Mouse (Mus musculus) megakaryocyte, embryonic 14.5 days (primary cell): Measurements from ENCODE around the gene Asic2.

ENCODE experiments used
- FLI1 ChIP-seq: IDR thresholded peaks from 2 replicates; pipeline ENCODE4 v1.6.1; 2012; ENCODE audit warnings: low read length, inconsistent platforms, mixed read lengths
- GATA1 ChIP-seq: IDR thresholded peaks from 3 replicates; pipeline ENCODE4 v1.6.1; 2012; ENCODE audit warnings: mixed read lengths, low read length, inconsistent platforms, borderline replicate concordance

- TF ChIP-seq GATA1 (no peak), FLI1 (no peak)
Observed at GRCm38 (mm10) chr11:81860250-81860972, 107.8 kb downstream of the Asic2 start, which contains the start of gene 5530401A14Rik.
